Mouse (Mus musculus) urinary bladder, postnatal 4 days (tissue): ENCODE data around the gene Prkci.
A peak's percentile ranks its signal among the peaks of the same experiment; 100 is the strongest.

Source experiments
- DNase-seq, 2 experiments: peaks; one replicate each; pipeline ENCODE4 v3.0.0; 2021 to 2022; ENCODE audit warnings: low spot score in 2 of 2

The Prkci gene

DNA sequence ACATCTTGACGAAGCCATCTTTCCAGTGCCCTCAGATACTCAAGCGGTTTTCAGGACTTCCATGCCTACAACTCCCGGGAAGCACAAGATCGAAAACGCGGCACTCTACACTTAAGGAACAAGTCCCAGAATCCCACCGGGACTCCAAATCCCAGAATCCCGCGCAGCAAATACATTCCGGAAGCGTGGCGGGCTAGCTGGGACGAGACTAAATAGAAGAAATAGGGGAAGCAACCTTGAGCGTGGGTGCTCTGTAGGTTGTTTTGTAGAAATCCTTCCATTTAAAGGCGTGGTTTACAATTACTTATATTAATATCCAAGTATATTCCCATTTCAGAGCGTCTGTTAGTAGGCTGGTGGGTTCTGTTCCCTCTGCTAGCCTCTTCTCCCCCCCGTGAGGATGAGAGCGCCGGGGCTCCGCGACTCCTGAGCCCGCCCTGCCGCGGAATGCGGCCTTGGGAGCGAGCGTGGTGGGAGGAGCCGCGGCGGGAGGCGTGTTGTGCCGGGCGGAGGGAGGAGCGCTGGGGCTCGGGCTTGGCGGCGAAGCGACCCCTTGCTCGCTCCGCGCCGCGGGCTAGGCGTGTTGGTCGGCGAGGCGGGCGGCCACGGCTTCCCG is at the start of gene Prkci:
TSS of gene Prkci (plus strand) at position 465 of the 616 bp plus-strand sequence.
- DNase-seq: peak; percentile 90 to 93

- no peak for DNase-seq
Observed at GRCm38 (mm10) chr3:30951652-30952051, 43.9 kb upstream of the Prkci start.

GRCm38 (mm10) chr3:30952273-30953070 is 43.1 kb upstream of the Prkci start:
- DNase-seq: no peak

DNA sequence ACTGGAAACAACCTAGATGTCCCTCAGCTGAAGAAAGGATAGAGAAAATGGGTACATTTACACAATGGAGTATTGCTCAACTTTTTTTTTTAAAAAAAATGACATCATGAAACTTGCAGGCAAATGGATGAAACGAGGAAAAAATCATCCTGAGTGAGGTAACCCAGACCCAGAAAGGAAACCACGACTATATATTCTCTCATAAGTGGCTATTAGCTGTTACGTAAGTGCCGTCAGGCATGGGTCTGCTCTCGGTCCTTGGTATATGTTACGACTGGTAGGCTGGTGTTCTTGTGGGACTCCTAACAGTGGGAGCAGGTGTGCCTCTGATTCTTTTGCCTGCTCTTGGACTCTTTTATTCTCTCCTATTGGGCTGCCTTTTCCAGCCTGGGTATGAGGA is 39.2 kb upstream of the Prkci start:
- DNase-seq: no peak

DNA sequence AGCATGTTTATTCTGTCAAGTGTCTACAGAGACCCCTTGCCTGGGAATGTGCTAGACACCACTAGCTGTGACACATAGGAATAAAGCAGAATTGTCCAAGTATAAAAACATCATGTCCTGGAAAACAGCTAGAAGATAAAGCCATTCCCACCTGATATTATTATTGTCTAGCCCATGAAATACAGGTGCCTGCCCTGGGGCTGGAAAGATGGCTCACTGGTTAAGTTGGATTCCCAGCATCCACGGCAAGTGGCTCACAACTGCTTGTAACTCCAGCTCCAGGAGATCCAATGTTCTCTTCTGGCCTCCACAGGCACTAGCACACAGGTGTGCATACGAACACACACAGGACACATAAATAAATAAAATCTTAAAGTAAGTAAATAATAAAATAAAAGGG is 36.8 kb upstream of the Prkci start:
- DNase-seq: no peak

DNA sequence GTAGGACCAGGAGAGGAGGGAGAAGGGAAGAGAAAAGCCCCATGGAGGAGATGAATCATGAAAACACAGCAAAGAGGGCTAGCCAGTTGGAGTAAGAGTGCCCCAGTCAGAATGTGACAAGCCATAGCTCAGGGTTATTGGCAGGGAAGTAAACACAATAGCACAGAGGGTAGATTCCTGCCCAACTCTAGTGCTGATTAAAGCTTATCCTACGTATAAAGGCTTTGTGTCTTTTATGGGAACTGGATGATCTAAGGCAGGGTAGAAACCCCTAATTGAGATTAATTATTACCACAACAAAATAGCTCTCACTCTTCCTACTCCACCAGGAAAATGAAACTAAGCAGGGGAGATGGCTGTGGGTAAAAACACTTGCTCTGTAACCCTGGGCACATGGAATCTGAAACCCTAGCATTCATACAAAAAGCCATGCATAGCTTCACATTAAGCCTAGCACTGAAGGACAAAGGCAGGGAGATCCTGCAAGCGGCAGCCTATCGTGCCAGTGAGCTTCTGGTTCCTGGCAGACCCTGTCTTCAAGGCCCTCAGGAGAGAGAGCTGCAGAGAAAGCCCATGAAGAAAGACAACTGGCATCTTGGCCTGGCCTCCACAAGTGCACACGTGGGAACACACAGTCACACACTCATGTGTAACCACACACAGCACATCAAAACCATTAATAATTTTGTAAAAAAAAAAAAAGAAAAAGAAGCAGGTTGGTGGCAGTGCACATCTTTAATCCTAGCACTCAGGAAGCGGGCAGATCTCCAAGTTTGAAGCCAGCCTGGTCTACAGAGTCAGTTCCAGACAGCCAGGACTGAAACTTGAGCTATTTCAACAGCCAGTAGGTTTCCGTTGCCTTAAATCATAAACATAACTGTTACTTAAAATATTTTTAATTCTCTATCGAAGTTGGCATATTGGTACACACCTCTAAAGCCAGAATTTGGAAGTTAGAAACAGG is 35.4 kb upstream of the Prkci start:
- DNase-seq: no peak

GRCm38 (mm10) chr3:30963100-30963499 is 32.4 kb upstream of the Prkci start:
- DNase-seq: no peak

- no peak for DNase-seq
Observed at GRCm38 (mm10) chr3:30964216-30964615, 31.3 kb upstream of the Prkci start.

- no peak for DNase-seq
Observed at GRCm38 (mm10) chr3:30965644-30966043, 29.9 kb upstream of the Prkci start.

GRCm38 (mm10) chr3:30968531-30969092 is 26.9 kb upstream of the Prkci start:
- peak in 1 of 2 experiments; percentile 34 for DNase-seq

DNA sequence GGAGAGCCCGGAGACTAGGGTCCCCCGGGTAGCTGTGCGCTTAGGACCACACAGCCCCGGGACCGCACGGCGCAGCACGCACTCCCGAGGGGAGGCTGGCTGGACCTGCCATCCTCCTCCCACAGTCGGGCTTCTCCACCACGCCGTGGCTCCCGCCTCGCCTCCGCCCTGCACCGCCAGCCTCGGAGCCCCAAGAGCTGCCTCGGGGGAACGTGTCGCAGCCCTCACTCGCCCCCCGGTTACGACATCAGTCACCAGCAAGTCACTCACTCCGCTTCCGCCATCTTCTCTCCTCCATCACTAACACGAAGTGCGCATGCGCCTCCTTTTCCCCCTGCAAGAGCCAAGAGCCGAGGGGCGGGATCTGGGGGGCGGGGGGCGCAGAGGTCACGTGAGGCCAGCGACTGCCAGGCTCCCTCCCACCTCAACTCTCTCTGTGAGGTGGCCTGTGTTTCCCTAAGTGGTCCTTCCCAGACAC is 26.4 kb upstream of the Prkci start, which contains the start of gene Phc3:
TSS of gene Phc3 (minus strand) at position 312 of the 478 bp plus-strand sequence.
- DNase-seq: peak; percentile 87 to 95

- DNase-seq: peak in 1 of 2 experiments; percentile 71
Observed at GRCm38 (mm10) chr3:30975102-30975754, 20.3 kb upstream of the Prkci start.

- DNase-seq: no peak
Observed at GRCm38 (mm10) chr3:30976991-30977603, 18.4 kb upstream of the Prkci start.

- DNase-seq: no peak
Observed at GRCm38 (mm10) chr3:30981616-30982380, 13.7 kb upstream of the Prkci start.

- no peak for DNase-seq
Observed at GRCm38 (mm10) chr3:30982924-30983536, 12.5 kb upstream of the Prkci start.

GRCm38 (mm10) chr3:30987396-30988318 is 7.9 kb upstream of the Prkci start:
- DNase-seq: no peak

DNA sequence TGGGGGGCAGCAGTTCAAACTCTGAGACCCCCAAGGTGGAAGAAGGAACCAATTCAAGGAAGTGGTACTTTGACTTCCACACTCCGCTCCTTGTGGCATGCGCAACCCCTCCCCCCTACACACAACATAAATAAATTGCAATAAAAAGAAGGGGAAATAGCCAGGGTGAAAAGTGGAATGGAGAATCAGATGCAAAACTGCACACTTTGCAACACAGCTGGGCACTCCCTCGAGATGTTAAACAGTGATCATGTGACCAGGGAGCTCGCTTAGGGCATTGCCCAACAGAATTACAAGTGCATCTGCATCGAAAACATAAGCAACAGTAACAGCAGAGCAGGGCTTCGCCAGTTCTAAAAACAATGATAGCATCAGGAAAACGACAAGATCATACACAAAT is 3.4 kb upstream of the Prkci start:
- no peak for DNase-seq

DNA sequence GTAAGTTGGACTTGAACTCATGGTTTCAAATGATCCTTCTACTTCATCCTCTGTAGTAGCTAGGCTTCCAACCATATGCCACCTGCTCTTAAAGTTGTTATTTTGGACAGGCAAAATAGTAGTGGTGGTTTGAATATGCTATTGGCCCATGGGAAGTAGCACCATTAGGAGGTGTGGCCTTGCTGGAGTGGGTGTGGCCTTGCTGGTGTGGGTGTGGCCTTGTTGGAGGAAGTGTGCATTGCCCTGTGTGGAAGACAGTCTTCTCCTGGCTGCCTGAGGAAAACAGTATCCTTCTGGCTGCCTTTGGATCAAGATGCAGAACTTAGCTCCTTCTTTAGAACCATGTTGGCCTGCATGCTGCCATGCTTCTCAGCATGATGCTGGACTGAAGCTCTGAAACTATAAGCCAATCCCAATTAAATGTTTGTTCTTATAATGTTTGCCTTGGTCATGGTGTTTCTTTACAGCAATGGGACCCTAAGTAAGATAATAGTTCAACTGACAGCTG is 2.4 kb upstream of the Prkci start:
- DNase-seq: no peak
